Mouse (Mus musculus) natural killer cell, adult 2 months (primary cell): ENCODE measurements at regions not wholly inside any gene's neighbourhood (a gene's known extent, or its start where the extent isn't known, plus 50 kb on each side); places are given as distances from the start of the nearest gene placed in this dataset.

Experiments
- DNase-seq, 2 experiments: peaks; one replicate each; pipeline ENCODE4 v3.0.0; 2022; ENCODE audit warnings: low spot score in 2 of 2

GRCm38 (mm10) chr19:21913005-21913670, 135.0 kb downstream of the Cemip2 start:
- DNase-seq, result peak; percentile 37 to 45

- peak in 1 of 2 experiments; percentile 7 for DNase-seq
Measured at GRCm38 (mm10) chr19:21913748-21914611, 135.8 kb downstream of the Cemip2 start.

GRCm38 (mm10) chr19:21914658-21915057, 136.5 kb downstream of the Cemip2 start:
- no peak for DNase-seq

- DNase-seq, result no peak
Measured at GRCm38 (mm10) chr19:21918113-21918512, 140.0 kb downstream of the Cemip2 start.

GRCm38 (mm10) chr19:21919074-21919473, 140.9 kb downstream of the Cemip2 start:
- DNase-seq, result no peak

GRCm38 (mm10) chr19:21940114-21940513, 162.0 kb downstream of the Cemip2 start:
- DNase-seq, result no peak

- no peak for DNase-seq
Measured at GRCm38 (mm10) chr19:21941720-21942119, 163.6 kb downstream of the Cemip2 start.

- DNase-seq, result no peak
Measured at GRCm38 (mm10) chr19:21942286-21942685, 164.1 kb downstream of the Cemip2 start.

GRCm38 (mm10) chr19:21943407-21943806, 165.3 kb downstream of the Cemip2 start:
- DNase-seq, result no peak

- peak; percentile 45 to 65 for DNase-seq
Measured at GRCm38 (mm10) chr19:21946262-21946922, 168.2 kb downstream of the Cemip2 start.

- DNase-seq, result no peak
Measured at GRCm38 (mm10) chr19:21948030-21948429, 169.9 kb downstream of the Cemip2 start.

- DNase-seq, result no peak
Measured at GRCm38 (mm10) chr19:21962635-21963034, 176.2 kb upstream of the Trpm3 start.

GRCm38 (mm10) chr19:21989857-21990256, 149.0 kb upstream of the Trpm3 start:
- DNase-seq, result no peak

GRCm38 (mm10) chr19:21990970-21991369, 147.9 kb upstream of the Trpm3 start:
- no peak for DNase-seq

- DNase-seq, result no peak
Measured at GRCm38 (mm10) chr19:21991413-21991812, 147.4 kb upstream of the Trpm3 start.

- no peak for DNase-seq
Measured at GRCm38 (mm10) chr19:21999621-22000020, 139.2 kb upstream of the Trpm3 start.

- DNase-seq, result no peak
Measured at GRCm38 (mm10) chr19:22008053-22008935, 130.6 kb upstream of the Trpm3 start.

GRCm38 (mm10) chr19:22010239-22010638, 128.6 kb upstream of the Trpm3 start:
- DNase-seq, result no peak

- DNase-seq, result no peak
Measured at GRCm38 (mm10) chr19:22015854-22016610, 122.8 kb upstream of the Trpm3 start.

GRCm38 (mm10) chr19:22017425-22017824, 121.4 kb upstream of the Trpm3 start:
- no peak for DNase-seq

GRCm38 (mm10) chr19:22027577-22027976, 111.3 kb upstream of the Trpm3 start:
- no peak for DNase-seq
